Mouse (Mus musculus) naive thymus-derived CD4-positive, alpha-beta T cell, adult 2 months (primary cell): ENCODE results near the gene Olfr1382.
"Not testable (repeated sequence)": the region's sequence is repeated elsewhere in the genome, so short reads cannot be mapped to it uniquely, and the experiment has no call there.

Experiments
- DNase-seq: peaks from one replicate; pipeline ENCODE4 v3.0.0-alpha.2; 2011; ENCODE audit warnings: low read depth

The Olfr1382 gene

GRCm38 (mm10) chr11:49527947-49528346 is at the start of gene Olfr1382:
Gene Olfr1382 (plus strand): TSS chr11:49528247.
- no peak for DNase-seq

GRCm38 (mm10) chr11:49485973-49486372 is 42.1 kb upstream of the Olfr1382 start:
- no peak for DNase-seq

- DNase-seq = not testable (repeated sequence)
Measured at GRCm38 (mm10) chr11:49488770-49489169, 39.3 kb upstream of the Olfr1382 start, which contains the start of gene Olfr1385. Gene Olfr1385 (plus strand): TSS chr11:49489070.

- DNase-seq = no peak
Measured at GRCm38 (mm10) chr11:49518086-49518485, 10.0 kb upstream of the Olfr1382 start.

GRCm38 (mm10) chr11:49519348-49519747 is 8.7 kb upstream of the Olfr1382 start, which contains the start of gene Olfr1383:
Gene Olfr1383 (plus strand): TSS chr11:49519648.
- DNase-seq = no peak

DNA sequence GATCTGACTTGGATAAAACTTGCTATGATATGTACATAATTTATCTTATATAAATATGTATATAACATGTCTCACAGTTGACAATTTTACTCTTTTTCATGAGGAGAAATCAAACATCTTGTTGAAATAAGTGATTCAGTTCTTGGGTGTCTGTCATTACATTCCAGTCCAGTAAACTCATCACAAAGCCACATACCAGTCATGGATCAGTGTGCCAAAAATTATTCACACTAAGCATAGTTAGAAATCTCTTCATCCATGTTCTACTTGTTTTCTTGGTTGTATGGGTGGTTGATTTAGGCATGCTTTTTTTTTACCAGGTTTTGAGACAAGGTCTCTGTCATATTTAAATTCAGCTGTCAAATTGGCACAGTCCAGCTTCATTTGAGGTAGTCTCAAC is 4.7 kb downstream of the Olfr1382 start:
- no peak for DNase-seq

DNA sequence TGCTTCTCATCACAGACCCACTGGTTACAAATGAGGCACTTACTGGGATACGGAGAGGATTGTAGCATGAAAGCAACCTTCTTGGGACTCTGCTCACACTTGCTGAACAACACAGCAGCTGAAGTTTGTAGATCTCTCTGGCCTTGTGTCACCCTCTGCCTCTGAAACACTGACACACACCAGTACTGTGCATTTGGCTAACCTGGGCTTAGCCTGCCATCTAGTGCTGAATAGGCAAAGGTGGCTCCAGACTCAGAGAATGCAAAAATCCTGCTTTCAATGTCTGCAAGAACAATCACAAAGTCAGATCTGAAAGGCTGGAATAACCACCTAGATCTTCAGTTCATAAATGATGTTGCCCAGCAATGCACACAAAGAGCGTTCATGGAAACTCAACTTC is 8.6 kb downstream of the Olfr1382 start:
- not testable (repeated sequence) for DNase-seq

DNA sequence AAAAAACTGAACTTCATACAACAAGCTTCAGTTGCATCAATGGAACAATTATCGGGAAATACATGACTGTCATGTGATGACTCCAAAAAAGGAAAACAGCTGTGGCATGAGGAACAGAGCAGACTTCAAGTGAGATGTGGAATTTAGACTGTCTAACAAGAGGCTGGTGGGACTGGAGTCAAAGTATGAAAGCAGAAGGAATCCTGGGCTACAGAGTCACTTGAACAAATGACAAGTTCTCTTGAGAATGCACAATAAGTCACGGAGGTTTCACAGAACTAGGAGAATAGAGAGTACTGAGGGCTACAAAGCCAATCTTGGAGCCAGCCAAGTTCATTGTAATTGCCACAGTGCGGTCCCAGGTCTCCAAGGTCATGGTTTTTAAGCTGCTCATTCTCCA is 15.1 kb downstream of the Olfr1382 start, which contains the start of gene Olfr1381:
Gene Olfr1381 (plus strand): TSS at position 301 of the 400 bp plus-strand sequence.
- DNase-seq = not testable (repeated sequence)

- not testable (repeated sequence) for DNase-seq
Measured at GRCm38 (mm10) chr11:49554033-49554432, 26.0 kb downstream of the Olfr1382 start.

GRCm38 (mm10) chr11:49556578-49556977 is 28.5 kb downstream of the Olfr1382 start, which contains the start of gene Olfr1380:
Gene Olfr1380 (plus strand): TSS chr11:49556878.
- not testable (repeated sequence) for DNase-seq

- peak; percentile 31 for DNase-seq
Measured at GRCm38 (mm10) chr11:49575054-49575453, 47.0 kb downstream of the Olfr1382 start.

DNA sequence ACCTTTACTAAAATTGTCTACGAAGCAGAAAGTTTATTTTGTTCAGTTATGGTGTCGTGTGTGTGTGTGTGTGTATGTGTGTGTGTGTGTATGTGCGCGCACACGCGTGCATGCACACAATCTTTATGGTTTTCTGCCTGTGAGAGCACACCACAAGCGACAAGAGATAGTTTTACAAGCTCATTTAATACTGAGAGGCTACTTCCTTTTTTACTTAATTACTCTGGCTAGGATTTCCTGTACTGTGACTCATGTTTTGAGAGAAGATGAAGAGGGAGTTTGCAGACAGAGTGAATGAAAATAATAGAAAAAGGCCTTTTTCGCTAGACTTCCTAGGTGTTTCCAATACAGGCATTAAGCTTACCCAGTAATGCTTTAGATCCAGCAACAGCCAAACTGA is 52.4 kb downstream of the Olfr1382 start:
- DNase-seq = not testable (repeated sequence)
